Mouse (Mus musculus) fat pad, adult 2 months (tissue): ENCODE measurements around the gene Ttll6.

ENCODE experiments used
- DNase-seq: peaks from one replicate; pipeline ENCODE4 v3.0.0-alpha.2; 2011; ENCODE audit warnings: low read depth, low spot score; ENCODE audit errors: extremely low read depth

Ttll6 gene

GRCm38 (mm10) chr11:96194961-96195640 is 61.5 kb downstream of the Ttll6 start:
- DNase-seq: no peak

DNA sequence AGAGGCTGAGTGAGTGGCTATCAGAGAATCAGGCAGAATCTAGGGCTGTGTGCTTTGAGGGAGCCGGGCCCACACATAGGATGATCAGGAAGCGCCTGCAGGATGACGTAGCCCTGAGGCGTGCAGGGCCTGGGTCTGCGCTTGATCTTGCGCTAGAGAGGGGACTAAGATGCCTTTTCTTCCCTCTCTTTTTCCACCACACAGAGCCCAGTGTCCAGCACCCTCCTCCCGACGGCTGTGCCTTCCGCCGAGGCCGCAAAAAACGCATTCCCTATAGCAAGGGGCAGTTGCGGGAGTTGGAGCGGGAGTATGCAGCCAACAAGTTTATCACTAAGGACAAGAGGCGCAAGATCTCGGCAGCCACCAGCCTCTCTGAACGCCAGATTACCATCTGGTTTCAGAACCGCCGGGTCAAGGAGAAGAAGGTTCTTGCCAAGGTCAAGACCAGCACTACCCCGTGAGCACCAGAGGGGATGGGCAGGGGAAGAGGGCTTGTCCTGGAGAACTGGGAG is 62.2 kb downstream of the Ttll6 start:
- no peak for DNase-seq

- DNase-seq: no peak
Observed at GRCm38 (mm10) chr11:96198642-96199041, 65.1 kb downstream of the Ttll6 start.

GRCm38 (mm10) chr11:96199181-96200086 is 65.8 kb downstream of the Ttll6 start:
- no peak for DNase-seq

DNA sequence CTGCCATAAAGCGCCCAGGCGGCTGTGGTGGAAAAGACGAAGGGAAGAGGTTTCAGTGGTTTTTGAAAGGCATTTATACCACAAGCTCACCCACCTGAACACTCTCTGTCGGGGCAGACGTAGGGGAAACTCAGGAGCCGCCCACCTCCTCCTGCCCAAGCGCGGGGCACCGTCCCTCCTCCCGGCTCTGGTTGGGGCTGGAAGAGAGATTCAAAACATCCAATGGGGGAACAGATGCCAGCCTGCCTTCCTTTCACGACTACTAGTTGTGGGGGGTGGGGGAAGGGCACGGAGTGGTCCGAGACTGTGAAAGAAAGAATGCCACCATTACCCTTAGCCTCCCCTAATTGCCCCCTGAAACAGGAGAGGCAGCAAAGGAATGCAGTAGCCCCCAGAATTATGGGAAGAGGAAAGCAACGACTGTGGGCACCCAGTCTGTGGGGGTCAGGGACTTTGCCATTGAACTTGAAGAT is 66.6 kb downstream of the Ttll6 start:
- DNase-seq: no peak

- DNase-seq: no peak
Observed at GRCm38 (mm10) chr11:96201741-96202140, 68.2 kb downstream of the Ttll6 start.

DNA sequence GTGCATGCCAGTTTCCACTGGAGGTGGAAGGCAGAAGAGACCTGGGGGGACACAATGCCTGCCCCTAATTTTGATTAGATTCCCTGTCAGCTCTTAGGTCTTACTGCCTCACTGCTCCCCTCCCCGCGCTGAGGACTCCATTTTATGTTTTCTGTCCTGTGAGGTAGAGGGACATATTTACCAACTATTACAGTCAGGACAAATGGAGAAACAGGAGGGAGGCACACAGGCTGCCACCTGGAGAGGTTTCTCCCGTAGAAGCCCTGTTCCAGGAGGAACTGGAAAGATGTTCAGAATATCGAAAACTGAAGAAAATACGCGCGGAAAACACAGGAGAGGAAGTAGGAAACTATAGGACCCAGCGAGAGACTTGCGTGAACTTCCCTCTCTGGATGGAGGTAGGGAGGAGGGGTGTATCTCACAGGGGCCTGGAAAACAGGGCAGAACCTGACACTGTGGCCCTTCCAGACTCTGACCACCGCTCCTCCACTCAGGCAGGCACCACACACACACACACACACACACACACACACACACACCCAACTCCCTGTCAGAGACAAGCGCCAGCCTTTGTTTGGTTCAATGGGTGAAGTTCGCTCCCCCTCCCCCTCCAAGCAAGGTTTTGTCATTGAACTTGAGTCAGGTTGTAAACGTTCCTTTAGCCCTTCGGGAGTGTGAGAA is 69.0 kb downstream of the Ttll6 start:
- no peak for DNase-seq

GRCm38 (mm10) chr11:96203182-96203788 is 69.7 kb downstream of the Ttll6 start:
- no peak for DNase-seq

GRCm38 (mm10) chr11:96203789-96204186 is 70.2 kb downstream of the Ttll6 start:
- DNase-seq: no peak

DNA sequence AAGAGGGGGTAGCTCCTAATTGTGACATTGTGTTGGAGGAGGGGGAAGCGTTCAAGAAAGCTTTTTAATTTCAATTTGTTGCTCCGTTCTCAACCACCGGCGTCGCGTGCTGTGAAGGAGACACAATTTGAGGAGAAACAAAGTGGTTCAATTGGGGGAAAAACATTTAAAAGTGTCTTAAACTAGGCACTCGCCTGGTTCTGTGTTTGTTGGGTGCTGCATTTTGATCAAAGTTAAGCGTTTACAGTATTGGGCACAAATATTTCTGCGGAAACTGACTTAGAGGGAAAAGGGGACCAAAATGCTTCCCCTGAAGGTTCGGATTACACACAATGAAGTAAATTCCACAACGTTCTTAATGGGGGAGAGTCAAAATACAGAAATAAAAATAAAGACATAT is 70.8 kb downstream of the Ttll6 start:
- DNase-seq: no peak

DNA sequence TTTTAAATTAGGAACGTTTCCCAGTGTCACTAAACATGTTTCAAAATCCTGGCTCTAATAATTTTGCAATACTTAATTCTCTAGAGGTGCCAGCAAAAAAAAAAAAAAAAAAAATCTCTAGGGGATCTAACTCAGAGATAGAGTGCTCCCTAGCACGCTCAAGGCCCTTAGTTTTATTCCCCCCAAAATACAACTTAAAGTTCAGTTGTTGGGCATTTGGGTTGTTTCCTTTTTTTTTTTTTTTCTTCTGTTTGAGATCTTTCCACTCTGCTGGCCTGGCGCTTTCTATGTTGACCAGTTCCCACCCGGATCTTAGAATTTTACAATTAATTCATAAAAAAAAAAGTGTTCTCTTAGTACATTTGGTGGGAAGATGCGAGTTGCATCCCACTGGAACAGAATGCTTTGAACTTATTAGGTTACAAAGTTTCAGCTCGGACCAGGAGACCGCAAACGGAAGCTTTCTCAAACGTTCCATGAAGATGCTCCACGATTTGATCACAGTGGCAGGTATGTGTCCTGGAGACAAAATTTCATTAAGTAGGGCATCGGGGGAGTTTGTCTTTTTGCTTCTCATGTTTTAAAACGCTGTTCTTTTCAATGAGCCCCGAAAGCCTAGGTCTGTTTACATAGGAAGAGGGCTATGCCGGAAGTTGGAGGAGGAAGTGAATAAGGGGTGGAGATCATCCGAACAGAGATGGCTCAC is 72.0 kb downstream of the Ttll6 start:
- DNase-seq: no peak
